Mouse (Mus musculus) testis, postnatal 10 days (tissue): ENCODE results near the gene Epsti1.
"Not testable (repeated sequence)": the region's sequence is repeated elsewhere in the genome, so short reads cannot be mapped to it uniquely, and the experiment has no call there.

Experiments used
- DNase-seq: peaks from one replicate; pipeline ENCODE4 v3.0.0; 2021; ENCODE audit warnings: low spot score

Epsti1 gene

GRCm38 (mm10) chr14:77904171-77904762, at the start of gene Epsti1:
TSS of gene Epsti1 (plus strand) at chr14:77904239.
- DNase-seq = no peak

DNA sequence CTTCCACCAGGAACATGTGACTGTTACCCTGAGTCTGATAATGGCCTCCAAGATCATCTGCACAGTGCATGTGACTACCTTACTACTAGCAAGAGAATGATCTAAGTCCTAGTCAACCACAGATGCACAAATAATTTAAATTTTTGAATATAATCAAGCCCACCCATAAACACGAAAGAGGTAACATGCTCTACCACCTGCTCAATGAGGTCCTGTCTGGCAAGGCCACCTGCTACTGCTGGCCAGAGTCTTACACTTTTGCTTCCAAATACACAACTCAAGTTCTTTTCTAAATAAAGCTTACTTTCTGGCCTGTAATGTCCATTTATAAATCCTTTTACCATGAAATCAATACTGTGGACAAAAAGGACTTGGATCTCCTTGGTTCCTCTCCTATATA, 44.1 kb upstream of the Epsti1 start:
- no peak for DNase-seq

GRCm38 (mm10) chr14:77860841-77861560, 43.0 kb upstream of the Epsti1 start:
- DNase-seq = no peak

DNA sequence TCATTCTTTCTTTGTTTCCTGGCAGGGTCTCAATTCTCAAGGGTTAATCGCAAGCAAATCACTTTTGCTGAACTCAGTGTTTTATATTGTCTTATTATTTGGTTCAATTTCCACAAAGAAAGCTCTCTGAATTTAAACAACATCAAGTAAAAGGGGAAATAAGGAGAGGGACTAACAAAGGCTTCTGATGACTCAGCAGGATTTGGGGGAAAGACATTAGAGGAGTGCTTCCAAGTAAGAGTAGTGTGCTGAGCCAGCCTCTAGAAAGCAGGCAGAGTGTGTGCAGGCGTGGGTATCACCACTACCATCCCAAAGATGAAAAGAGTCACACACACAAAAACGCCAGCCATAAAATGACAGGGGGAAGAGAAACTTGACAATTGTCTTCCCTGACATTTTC, 40.0 kb upstream of the Epsti1 start:
- DNase-seq = no peak

DNA sequence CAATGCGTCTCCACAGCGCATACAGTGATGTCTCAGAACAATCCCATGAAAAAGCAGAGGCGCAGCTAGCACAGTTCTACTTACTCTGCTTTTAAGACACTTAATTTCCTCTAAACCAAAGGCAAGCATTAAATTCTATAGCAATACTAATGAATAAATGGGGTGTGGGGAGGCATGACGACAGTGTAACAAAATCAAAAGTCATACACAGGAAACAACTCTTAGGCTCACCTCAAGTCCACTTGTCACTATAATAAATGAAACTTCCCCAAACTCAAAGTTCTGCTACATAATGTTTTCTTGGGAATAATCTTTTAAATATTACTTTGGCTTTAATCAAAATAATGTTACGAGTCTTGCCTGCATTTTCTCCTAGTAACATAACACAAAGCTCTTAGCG, 39.5 kb upstream of the Epsti1 start:
- DNase-seq = no peak

GRCm38 (mm10) chr14:77867601-77868000, 36.4 kb upstream of the Epsti1 start:
- DNase-seq = no peak

DNA sequence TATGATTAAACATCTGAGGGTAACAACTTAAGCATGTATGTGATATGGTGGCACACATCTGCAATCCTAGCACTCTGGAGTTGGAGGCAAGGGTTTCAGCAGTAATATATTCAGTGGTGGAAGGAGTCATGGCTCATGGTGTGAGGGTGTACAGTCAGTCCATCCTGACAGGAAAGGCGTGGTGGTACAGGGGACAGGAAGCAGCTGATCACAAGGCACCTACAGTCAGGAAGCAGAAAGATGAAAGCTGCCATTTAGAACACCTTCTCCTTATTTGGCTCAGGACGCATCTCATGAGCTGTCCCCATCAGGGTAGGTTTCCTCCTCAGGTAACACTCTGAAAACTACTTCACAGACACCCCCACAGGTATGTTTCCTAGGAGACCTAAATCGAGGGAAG, 33.1 kb upstream of the Epsti1 start:
- DNase-seq = no peak

GRCm38 (mm10) chr14:77871380-77871975, 32.6 kb upstream of the Epsti1 start:
- no peak for DNase-seq

DNA sequence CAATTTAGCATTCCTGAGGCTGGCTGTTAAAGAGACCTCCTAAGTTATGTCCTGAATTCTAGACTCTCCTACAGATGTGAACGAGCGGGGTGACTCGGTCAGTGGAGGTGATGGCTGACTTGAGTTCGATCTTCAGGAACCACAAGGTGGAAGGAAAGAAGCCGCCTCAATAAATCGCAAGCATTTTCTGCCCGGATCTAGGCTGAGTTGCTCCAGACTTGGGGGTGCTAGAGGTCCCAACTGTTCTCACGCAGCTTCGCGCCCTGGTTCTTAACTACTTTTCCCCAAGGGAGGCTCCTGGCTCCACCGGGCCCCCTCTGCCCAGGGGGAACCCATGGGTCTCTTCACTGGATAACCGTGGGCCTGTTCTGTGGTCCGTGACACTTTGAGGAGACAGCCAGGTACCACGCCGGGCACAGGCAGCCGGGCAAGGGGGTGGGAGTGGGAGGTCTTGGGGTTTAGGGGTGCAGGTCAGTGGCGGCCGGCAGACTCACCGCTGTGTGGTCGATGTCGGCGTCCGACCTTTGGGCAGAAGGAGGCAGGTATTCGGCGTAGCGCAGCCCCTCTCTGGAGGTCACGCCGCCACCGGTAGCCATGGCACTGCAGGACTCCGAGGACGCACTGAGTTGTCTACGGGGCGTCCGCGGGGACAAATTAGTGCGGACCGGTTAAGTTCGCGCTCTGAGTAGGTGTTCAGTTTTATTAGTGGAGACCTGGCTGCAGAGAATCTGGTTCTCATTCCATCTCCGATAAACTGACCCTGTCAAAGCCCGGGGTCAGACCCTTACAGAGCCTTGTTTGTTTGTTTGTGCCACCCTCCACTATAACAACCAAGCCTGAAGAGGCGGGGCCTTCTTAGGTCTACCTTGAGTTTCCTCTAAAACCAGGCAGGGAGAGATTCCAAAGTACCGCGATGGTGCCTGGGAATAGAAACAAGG, 29.5 kb upstream of the Epsti1 start, which contains the start of gene Dnajc15:
Dnajc15 (minus strand) TSS at position 822 of the 938 bp plus-strand sequence.
- DNase-seq = peak; percentile 95

DNA sequence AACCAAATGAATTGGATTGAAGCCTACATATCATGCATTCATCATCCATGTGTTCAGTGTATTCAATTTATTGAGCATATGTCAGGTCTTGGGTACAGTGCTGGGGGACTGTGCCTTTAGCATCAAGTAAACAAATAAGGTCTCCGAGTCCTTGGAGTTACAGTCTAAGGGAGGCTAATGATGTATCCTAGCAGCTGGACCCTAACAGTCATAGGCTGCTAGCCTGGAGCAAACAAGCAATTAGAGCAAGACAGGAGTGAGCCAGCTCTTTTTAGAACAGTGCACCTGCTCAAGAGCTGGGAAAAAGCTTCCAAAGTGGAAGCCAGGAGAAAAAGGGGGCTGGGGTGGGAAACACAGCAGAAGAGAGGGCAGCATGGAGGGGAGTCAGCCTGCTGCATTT, 27.8 kb upstream of the Epsti1 start:
- no peak for DNase-seq

DNA sequence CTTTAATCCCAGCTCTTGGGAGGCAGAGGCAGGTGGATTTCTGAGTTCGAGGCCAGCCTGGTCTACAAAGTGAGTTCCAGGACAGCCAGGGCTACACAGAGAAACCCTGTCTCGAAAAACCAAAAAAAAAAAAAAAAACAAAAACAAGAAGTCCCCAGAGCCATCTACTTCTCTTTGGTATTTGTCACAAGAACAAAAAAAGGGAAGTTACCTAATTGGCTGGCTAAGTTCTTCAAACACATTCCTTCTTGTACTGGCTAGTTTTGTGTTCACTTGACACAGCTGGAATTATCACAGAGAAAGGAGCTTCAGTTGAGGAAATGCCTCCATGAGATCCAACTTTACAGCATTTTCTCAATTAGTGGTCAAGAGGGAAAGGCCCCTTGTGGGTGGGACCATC, 26.2 kb upstream of the Epsti1 start:
- not testable (repeated sequence) for DNase-seq

- no peak for DNase-seq
Observed at GRCm38 (mm10) chr14:77881998-77882397, 22.0 kb upstream of the Epsti1 start.

- no peak for DNase-seq
Observed at GRCm38 (mm10) chr14:77882669-77883068, 21.4 kb upstream of the Epsti1 start.

GRCm38 (mm10) chr14:77886376-77886775, 17.7 kb upstream of the Epsti1 start:
- no peak for DNase-seq

DNA sequence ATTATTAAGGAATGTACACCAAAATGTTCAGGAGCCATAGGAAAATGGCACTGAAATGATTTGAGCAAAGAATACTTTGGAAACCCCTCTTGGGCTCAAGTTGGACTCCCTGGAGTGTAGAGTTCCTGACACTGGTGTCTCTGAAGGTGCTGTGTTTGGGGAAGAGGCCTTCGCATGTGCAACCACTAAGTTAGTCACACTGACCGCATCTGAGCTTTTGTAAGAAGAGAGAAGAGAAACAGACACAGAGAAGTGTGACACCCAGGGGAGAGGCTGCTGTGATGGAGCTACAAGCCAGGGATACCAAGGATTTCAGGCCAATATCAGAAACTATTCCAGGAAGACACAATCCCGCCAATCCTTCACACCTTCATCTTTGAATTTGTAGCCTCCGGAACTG, 17.1 kb upstream of the Epsti1 start:
- no peak for DNase-seq

DNA sequence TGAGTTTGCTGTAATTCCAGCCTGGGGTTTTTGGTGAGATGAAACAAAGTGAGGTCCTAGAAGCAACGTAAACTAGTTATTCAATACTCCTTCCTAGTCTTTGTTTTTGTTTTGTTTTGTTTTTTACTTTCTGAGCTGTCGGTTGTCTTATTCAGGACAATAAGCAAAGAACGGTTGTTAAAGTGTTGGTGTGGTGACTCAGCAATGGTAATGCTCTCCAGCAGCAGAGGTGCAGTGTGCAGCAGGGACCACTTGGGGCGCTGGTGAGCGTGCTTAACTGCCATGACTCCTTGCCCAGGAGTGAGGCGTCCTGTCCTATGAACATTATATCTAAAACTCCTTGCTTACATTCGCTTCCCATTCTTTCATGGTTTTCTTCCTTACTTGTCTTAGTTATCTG, 14.1 kb upstream of the Epsti1 start:
- DNase-seq = no peak

DNA sequence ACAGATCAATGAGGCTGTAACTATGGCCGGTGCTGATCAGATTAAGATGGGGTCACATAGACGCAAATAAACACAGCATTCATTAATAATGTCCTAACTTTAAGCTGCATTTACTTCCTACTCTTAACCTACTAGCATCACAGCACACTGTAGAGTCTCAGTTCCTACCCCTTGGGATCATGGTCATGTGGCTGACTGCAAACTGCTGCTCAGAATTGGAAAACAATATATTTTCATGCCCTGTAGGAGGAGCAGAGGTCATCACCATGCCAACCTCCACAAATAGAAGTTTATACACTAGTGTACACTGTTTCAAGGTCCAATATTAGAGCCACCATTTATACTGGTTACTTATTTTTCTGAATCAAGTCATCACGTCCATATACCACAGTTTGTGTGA, 8.1 kb upstream of the Epsti1 start:
- no peak for DNase-seq

- DNase-seq = no peak
Observed at GRCm38 (mm10) chr14:77902541-77902940, 1.5 kb upstream of the Epsti1 start.

DNA sequence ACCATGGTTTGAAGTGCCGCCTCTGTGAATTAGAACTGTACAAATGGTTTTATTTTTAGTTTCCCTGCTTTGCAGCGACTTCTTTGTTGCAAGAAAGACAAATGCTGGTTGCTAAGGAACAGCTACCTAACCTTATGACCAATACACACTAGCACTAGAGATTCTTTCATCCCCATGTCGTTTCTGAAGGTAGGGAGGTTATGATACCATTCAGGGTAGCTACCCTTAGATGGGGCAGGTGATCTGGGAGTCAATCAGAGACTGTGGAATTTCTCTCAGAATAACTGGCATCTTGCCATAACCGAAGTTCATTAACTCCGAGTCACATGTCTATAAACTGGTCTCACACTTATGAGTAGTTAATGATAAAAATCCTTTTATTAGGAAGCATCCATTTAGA, 1.4 kb downstream of the Epsti1 start:
- no peak for DNase-seq

DNA sequence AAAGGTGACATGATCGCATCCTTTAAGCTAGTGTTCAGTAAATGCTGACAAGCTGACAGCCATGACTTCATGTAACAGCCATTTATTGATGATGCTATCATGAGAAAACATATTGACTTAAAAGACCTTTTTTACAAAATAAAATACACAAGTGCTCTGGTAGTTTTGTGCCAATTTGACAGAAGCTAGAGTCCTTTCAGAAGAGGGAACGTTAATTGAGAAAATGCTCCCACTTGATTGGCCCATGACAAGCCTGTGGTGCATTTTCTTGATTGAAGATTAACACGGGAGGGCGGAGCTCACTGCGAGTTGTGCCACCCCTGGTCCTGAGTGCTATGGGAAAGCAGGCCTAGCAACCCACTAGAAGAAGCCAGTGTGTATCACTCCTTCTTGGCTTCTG, 2.5 kb downstream of the Epsti1 start:
- DNase-seq = no peak

DNA sequence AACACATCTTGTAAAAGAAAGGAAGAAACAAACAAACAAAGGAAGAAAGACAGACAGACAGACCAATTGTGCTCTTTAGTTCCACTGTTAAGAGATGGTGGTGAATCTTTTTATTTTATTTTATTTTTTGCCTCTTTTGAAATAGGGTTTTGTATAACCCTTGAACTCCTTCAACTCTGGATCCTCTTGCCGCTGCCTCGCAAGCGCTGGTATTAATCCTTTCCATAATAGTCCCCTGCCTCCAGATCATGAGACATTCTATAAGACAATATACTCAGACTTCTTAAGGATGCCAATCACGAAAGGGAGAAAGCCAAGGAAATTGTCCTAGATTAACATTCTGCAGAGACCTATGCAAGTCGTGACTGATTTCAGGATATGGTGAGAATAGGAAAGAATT, 11.7 kb downstream of the Epsti1 start:
- DNase-seq = no peak

DNA sequence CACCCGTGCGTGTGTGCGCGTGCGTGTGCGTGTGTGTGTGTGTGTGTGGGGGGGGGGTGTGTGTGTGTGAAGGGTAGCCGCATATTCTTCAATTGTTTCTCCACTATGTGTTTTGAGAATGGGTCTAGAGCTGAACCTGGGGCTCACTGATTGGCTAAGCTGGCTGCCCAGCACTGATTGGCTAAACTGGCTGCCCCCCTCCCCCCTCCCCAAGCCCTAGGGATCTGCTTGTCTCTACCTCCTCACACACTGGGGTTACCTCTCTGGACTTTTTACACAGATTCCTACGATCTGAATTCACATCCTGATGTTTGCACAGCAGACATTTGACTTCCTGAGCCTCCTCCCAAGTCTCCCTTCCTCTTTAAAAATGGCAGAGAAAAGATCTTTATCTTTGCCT, 17.6 kb downstream of the Epsti1 start:
- DNase-seq = no peak
